Mouse (Mus musculus) v-Abl transformed pro-B cells (cell line): ENCODE data around the gene Sh3pxd2b.

ENCODE experiments used
- in situ Hi-C, 2 experiments: fragments of 400-800 bp; cut with MboI; formaldehyde crosslinking; loops; one replicate each; pipeline ENCODE4 v1.15.1; 2025; ENCODE audit not compliant: unreplicated experiment in 2 of 2

Gene Sh3pxd2b

GRCm38 (mm10) chr11:32336435-32336907, 11.1 kb upstream of the Sh3pxd2b start:
- in situ Hi-C loops, result no loop called here

GRCm38 (mm10) chr11:32339131-32339531, 8.5 kb upstream of the Sh3pxd2b start:
- in situ Hi-C loops, result no loop called here

GRCm38 (mm10) chr11:32340476-32341473, 6.8 kb upstream of the Sh3pxd2b start:
- in situ Hi-C loops, result no loop called here

- in situ Hi-C loops, result no loop called here
Observed at GRCm38 (mm10) chr11:32342770-32343191, 4.8 kb upstream of the Sh3pxd2b start.

GRCm38 (mm10) chr11:32343350-32343749, 4.3 kb upstream of the Sh3pxd2b start:
- in situ Hi-C loops, result no loop called here

- in situ Hi-C loops, result no loop called here
Observed at GRCm38 (mm10) chr11:32345504-32346297, 1.9 kb upstream of the Sh3pxd2b start.

- in situ Hi-C loops, result no loop called here
Observed at GRCm38 (mm10) chr11:32347264-32347606, 385 bp upstream of the Sh3pxd2b start.

GRCm38 (mm10) chr11:32348433-32349283, 1.0 kb downstream of the Sh3pxd2b start:
- in situ Hi-C loops, result no loop called here

GRCm38 (mm10) chr11:32349284-32349953, 1.8 kb downstream of the Sh3pxd2b start:
- in situ Hi-C loops, result no loop called here

GRCm38 (mm10) chr11:32352946-32353345, 5.3 kb downstream of the Sh3pxd2b start:
- in situ Hi-C loops, result no loop called here

GRCm38 (mm10) chr11:32355377-32355776, 7.8 kb downstream of the Sh3pxd2b start:
- in situ Hi-C loops, result no loop called here

- in situ Hi-C loops, result no loop called here
Observed at GRCm38 (mm10) chr11:32357686-32358085, 10.1 kb downstream of the Sh3pxd2b start.

GRCm38 (mm10) chr11:32358399-32358798, 10.8 kb downstream of the Sh3pxd2b start:
- in situ Hi-C loops, result no loop called here

- in situ Hi-C loops, result no loop called here
Observed at GRCm38 (mm10) chr11:32359566-32359965, 11.9 kb downstream of the Sh3pxd2b start.

- in situ Hi-C loops, result no loop called here
Observed at GRCm38 (mm10) chr11:32361774-32362173, 14.2 kb downstream of the Sh3pxd2b start.

- in situ Hi-C loops, result no loop called here
Observed at GRCm38 (mm10) chr11:32363188-32363587, 15.6 kb downstream of the Sh3pxd2b start.

- in situ Hi-C loops, result no loop called here
Observed at GRCm38 (mm10) chr11:32363610-32364220, 16.1 kb downstream of the Sh3pxd2b start.

- in situ Hi-C loops, result no loop called here
Observed at GRCm38 (mm10) chr11:32364375-32364774, 16.8 kb downstream of the Sh3pxd2b start.

- in situ Hi-C loops, result no loop called here
Observed at GRCm38 (mm10) chr11:32365498-32365897, 17.9 kb downstream of the Sh3pxd2b start.
